Mouse (Mus musculus) bone marrow, adult 2 months (tissue): ENCODE measurements around the gene Psmb6. TPM values are rescaled to one million over a fixed set of nuclear protein-coding genes. Genes with fewer than 3 reads are reported as not detected.

Experiments used
- H3K27ac ChIP-seq: fragments of 200-500 bp; 2 replicates; pipeline ENCODE4 v1.5.1; 2012; ENCODE audit warnings: low read depth, mild to moderate bottlenecking, control low read depth, inconsistent platforms, low read length; ENCODE audit not compliant: control insufficient read depth, poor library complexity, insufficient read depth
- H3K4me1 ChIP-seq: fragments of 200-500 bp; 2 replicates; pipeline ENCODE4 v1.6.1; 2011; ENCODE audit warnings: low read length; ENCODE audit not compliant: control insufficient read depth, insufficient read depth
- H3K4me3 ChIP-seq: fragments of 200-500 bp; replicated peaks from 2 replicates; pipeline ENCODE3; 2011; ENCODE audit warnings: mild to moderate bottlenecking, low read depth, low read length, control low read depth; ENCODE audit not compliant: control insufficient read depth
- CTCF ChIP-seq: fragments of 200-500 bp; IDR thresholded peaks from 2 replicates; pipeline ENCODE4 v1.5.1; 2011; ENCODE audit warnings: low read length, control low read depth; ENCODE audit not compliant: control insufficient read depth, insufficient read depth
- POLR2A ChIP-seq: fragments of 200-500 bp; IDR thresholded peaks from 2 replicates; pipeline ENCODE4 v1.6.1; 2011; ENCODE audit warnings: low read depth, mild to moderate bottlenecking, control low read depth, low read length, borderline replicate concordance; ENCODE audit not compliant: control insufficient read depth
- WGBS: fragments of 180-500 bp; shearing (Covaris S2); methylation state at CpG from one replicate; pipeline ENCODE4 v1.1.7; 2018; 5-methylcytosine and 5-hydroxymethylcytosine counted together
- polyA plus RNA-seq: library from polyadenylated mRNA; stranded (reverse); fragments of >200 nt; gene quantifications from 2 replicates; pipeline ENCODE4 v1.2.4, GENCODE M21; 2011; ENCODE audit warnings: low replicate concordance; ENCODE audit not compliant: missing spikeins, insufficient read depth, insufficient read length

Gene Psmb6
- polyA plus RNA-seq, 1 experiment: 129 TPM

- 59% methylated on average over 9 of the region's 9 CpGs for WGBS
Observed at GRCm38 (mm10) chr11:70504970-70505369, 20.2 kb upstream of the Psmb6 start, which contains the start of gene Tm4sf5. Gene Tm4sf5 (plus strand): TSS chr11:70505244.

GRCm38 (mm10) chr11:70506385-70506784 is 18.8 kb upstream of the Psmb6 start:
- H3K27ac ChIP-seq: no peak overlapping the region
- TF ChIP-seq CTCF (peak; percentile 57), POLR2A (no peak)
- 22% methylated on average over 4 of the region's 4 CpGs for WGBS
- no peak overlapping the region for H3K4me3 ChIP-seq
- no peaks in the 10 kb centered on the region for H3K4me1 ChIP-seq

More at GRCm38 (mm10) chr11:70504970-70505369, 20.2 kb upstream of the Psmb6 start, which contains the start of gene Tm4sf5:
- Histone ChIP-seq H3K4me3 (no peak within 1 kb of the TSS), H3K27ac (no peak within 1 kb of the TSS), H3K4me1 (no peaks in the 10 kb centered on the region)
- TF ChIP-seq POLR2A: no peak
- TF ChIP-seq CTCF: no peak

GRCm38 (mm10) chr11:70506962-70507515 is 18.1 kb upstream of the Psmb6 start:
- H3K27ac ChIP-seq: no peak overlapping the region
- TF ChIP-seq CTCF (no peak), POLR2A (no peak)

GRCm38 (mm10) chr11:70509753-70510564 is 15.2 kb upstream of the Psmb6 start:
- no peaks in the 10 kb centered on the region for H3K4me1 ChIP-seq
- TF ChIP-seq CTCF: peak; percentile 71
- no peak for TF ChIP-seq POLR2A
- WGBS: 16% methylated on average over 19 of the region's 19 CpGs
- H3K27ac ChIP-seq: no peak overlapping the region
- H3K4me3 ChIP-seq: no peak overlapping the region

More at GRCm38 (mm10) chr11:70506962-70507515, 18.1 kb upstream of the Psmb6 start:
- H3K4me1 ChIP-seq: no peaks in the 10 kb centered on the region
- 73% methylated on average over 7 of the region's 7 CpGs for WGBS
- no peak overlapping the region for H3K4me3 ChIP-seq

GRCm38 (mm10) chr11:70511242-70511641 is 13.9 kb upstream of the Psmb6 start:
- TF ChIP-seq CTCF: no peak
- no peak for TF ChIP-seq POLR2A
- WGBS: 69% methylated on average over 2 of the region's 2 CpGs
- H3K4me1 ChIP-seq: no peaks in the 10 kb centered on the region
- H3K4me3 ChIP-seq: no peak overlapping the region
- H3K27ac ChIP-seq: no peak overlapping the region

GRCm38 (mm10) chr11:70511825-70512224 is 13.3 kb upstream of the Psmb6 start:
- no peaks in the 10 kb centered on the region for H3K4me1 ChIP-seq
- 76% methylated on average over 7 of the region's 7 CpGs for WGBS
- H3K27ac ChIP-seq: no peak overlapping the region
- TF ChIP-seq CTCF (no peak), POLR2A (no peak)
- H3K4me3 ChIP-seq: no peak overlapping the region

GRCm38 (mm10) chr11:70512709-70513342 is 12.3 kb upstream of the Psmb6 start:
- Histone ChIP-seq H3K4me1 (no peaks in the 10 kb centered on the region), H3K4me3 (no peak overlapping the region), H3K27ac (no peak overlapping the region)
- no peak for TF ChIP-seq CTCF
- TF ChIP-seq POLR2A: no peak
- WGBS: 63% methylated on average over 7 of the region's 7 CpGs

GRCm38 (mm10) chr11:70513520-70513919 is 11.6 kb upstream of the Psmb6 start:
- whole genome bisulfite sequencing: 66% methylated on average over 11 of the region's 11 CpGs
- Histone ChIP-seq H3K27ac (no peak overlapping the region), H3K4me3 (no peak overlapping the region), H3K4me1 (no peaks in the 10 kb centered on the region)
- no peak for TF ChIP-seq CTCF
- TF ChIP-seq POLR2A: no peak
